Mouse (Mus musculus) embryonic fibroblast, embryonic 13.5 days (primary cell): ENCODE data around the gene Ric3.

Experiments
- CTCF ChIP-seq: IDR thresholded peaks from 2 replicates; pipeline ENCODE4 v1.5.1; 2011; ENCODE audit warnings: mild to moderate bottlenecking, control low read depth, low read length, moderate library complexity, borderline replicate concordance; ENCODE audit not compliant: insufficient read depth
- POLR2A ChIP-seq: IDR thresholded peaks from 2 replicates; pipeline ENCODE4 v1.6.1; 2011; ENCODE audit warnings: low read depth, mild to moderate bottlenecking, control low read depth, low read length, moderate library complexity

GRCm38 (mm10) chr7:109011596-109012180 is 71.4 kb downstream of the Ric3 start:
- TF ChIP-seq CTCF = no peak
- TF ChIP-seq POLR2A = no peak
